Mouse (Mus musculus) brown adipose tissue, adult 24 weeks (tissue): Measurements from ENCODE around the gene Nol12. TPM values are rescaled to one million over a fixed set of nuclear protein-coding genes. Genes with fewer than 3 reads are reported as not detected.

ENCODE experiments used
- H3K27ac ChIP-seq: fragments of 200-500 bp; replicated peaks from 2 replicates; pipeline ENCODE4 v1.5.1; 2012; ENCODE audit warnings: low read depth, mild to moderate bottlenecking, low read length
- H3K4me1 ChIP-seq: fragments of 200-500 bp; 2 replicates; pipeline ENCODE4 v1.6.1; 2012; ENCODE audit warnings: low read length, mixed read lengths; ENCODE audit not compliant: control insufficient read depth, insufficient read depth, insufficient read length
- H3K4me3 ChIP-seq: fragments of 200-500 bp; 2 replicates; pipeline ENCODE4 v1.5.1; 2012; ENCODE audit warnings: low read depth, mild to moderate bottlenecking, low read length, moderate library complexity; ENCODE audit not compliant: insufficient read depth
- polyA plus RNA-seq: library from polyadenylated mRNA; stranded (reverse); fragments of >200 nt; gene quantifications from 2 replicates; pipeline ENCODE4 v1.2.4, GENCODE M21; 2012; ENCODE audit not compliant: missing spikeins, insufficient read depth, insufficient read length

The Nol12 gene
- polyA plus RNA-seq: 22.6 and 34.2 TPM in 2 replicates

DNA sequence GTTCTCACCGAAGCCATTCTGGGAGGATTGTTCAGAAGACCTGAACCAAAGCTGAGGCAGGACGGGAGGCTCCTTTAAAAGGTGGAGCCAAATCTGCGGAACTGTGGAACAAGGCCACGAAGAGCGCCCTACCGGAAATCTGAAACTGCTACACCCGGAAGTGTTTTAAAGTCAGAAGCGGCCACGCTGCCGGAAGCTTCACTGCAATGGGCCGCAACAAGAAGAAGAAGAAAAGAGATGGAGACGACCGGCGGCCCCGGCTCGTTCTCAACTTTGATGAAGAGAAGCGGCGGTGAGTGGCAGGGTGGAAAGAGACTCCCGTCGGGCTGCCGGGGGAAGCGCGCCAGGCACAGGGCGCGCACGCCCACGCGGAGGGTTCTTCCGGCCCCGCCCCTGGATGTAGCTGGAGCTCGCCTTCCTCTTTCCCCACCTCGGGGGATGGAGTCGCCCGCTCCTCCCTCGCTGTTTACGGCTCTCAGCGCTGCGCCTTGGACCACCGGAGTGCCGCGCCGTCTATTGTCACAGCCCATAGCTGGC lies at the start of gene Nol12:
Nol12 (plus strand) TSS at position 150 of the 537 bp plus-strand sequence.
- Histone ChIP-seq H3K4me1 (peaks cover 6% of the 10 kb centered on the region; the same call in 1 of the 2 replicates), H3K27ac (peak within 1 kb of the TSS; percentile 89), H3K4me3 (peak within 1 kb of the TSS; percentile 92)

GRCm38 (mm10) chr15:78889401-78889853 lies 45.3 kb upstream of the Nol12 start:
- no peaks in the 10 kb centered on the region for H3K4me1 ChIP-seq
- H3K27ac ChIP-seq: no peak overlapping the region
- no peak overlapping the region for H3K4me3 ChIP-seq

DNA sequence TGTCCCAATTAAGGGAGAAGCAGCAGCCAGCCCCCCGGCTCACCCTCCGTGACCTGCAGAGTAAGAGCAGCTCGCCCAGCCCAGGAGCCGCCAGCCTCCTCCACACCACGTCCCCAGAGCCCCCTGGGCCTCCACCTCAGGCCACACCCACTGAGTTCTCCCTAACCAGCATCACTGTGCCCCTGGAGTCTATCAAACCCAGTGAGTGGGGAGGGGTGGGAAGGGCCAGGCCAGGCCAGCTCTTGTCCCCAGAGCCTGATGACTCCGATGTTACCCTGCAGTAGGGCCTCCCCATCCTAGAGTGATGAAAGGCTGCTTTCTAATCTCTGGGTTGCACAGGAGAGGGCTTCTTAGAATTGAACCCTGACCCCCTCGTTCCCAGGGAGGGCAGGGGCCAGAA lies 42.3 kb upstream of the Nol12 start:
- Histone ChIP-seq H3K4me3 (no peak overlapping the region), H3K4me1 (no peaks in the 10 kb centered on the region), H3K27ac (no peak overlapping the region)

- Histone ChIP-seq H3K4me1 (no peaks in the 10 kb centered on the region; the same call in 1 of the 2 replicates), H3K4me3 (no peak overlapping the region), H3K27ac (no peak overlapping the region)
Observed at GRCm38 (mm10) chr15:78894726-78895125, 40.0 kb upstream of the Nol12 start.

GRCm38 (mm10) chr15:78895741-78896140 lies 39.0 kb upstream of the Nol12 start:
- H3K4me1 ChIP-seq: no peaks in the 10 kb centered on the region; the same call in 1 of the 2 replicates
- no peak overlapping the region for H3K27ac ChIP-seq
- H3K4me3 ChIP-seq: no peak overlapping the region

GRCm38 (mm10) chr15:78896149-78896548 lies 38.6 kb upstream of the Nol12 start:
- no peaks in the 10 kb centered on the region; the same call in 1 of the 2 replicates for H3K4me1 ChIP-seq
- H3K4me3 ChIP-seq: no peak overlapping the region
- H3K27ac ChIP-seq: no peak overlapping the region

DNA sequence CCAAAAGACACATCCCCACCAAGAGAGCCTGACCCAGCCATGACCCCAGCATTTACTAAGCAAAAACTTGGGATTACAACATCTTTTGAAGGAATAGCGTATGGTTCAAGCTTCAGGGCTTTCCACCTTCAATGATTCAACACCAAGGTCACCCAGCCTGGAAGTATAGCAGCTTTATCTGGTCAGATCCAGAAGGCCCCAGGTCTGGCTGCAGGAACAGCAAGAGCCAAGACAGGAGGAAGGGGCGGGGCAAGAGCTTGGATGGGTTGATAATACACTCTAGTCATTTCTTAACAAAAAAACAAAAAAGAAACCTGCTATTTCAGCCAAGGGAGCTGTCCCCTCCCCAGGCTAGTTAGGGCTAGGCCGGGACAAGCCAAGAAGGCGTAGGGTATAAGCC lies 37.2 kb upstream of the Nol12 start:
- H3K4me1 ChIP-seq: no peaks in the 10 kb centered on the region; the same call in 1 of the 2 replicates
- H3K27ac ChIP-seq: no peak overlapping the region
- H3K4me3 ChIP-seq: no peak overlapping the region

GRCm38 (mm10) chr15:78898507-78899001 lies 36.2 kb upstream of the Nol12 start:
- no peak overlapping the region for H3K27ac ChIP-seq
- H3K4me1 ChIP-seq: no peaks in the 10 kb centered on the region; the same call in 1 of the 2 replicates
- H3K4me3 ChIP-seq: peak overlapping the region; percentile 5; the same call in 1 of the 2 replicates

GRCm38 (mm10) chr15:78899409-78899739 lies 35.4 kb upstream of the Nol12 start, which contains the start of gene Gm49510:
Gm49510 (plus strand) TSS chr15:78899667.
- 0 out of 2 replicates have a peak within 1 kb of the TSS, but pooled peaks have one; percentile 39 for H3K27ac ChIP-seq
- H3K4me1 ChIP-seq: no peaks in the 10 kb centered on the region; the same call in 1 of the 2 replicates
- peak within 1 kb of the TSS; percentile 73 for H3K4me3 ChIP-seq

DNA sequence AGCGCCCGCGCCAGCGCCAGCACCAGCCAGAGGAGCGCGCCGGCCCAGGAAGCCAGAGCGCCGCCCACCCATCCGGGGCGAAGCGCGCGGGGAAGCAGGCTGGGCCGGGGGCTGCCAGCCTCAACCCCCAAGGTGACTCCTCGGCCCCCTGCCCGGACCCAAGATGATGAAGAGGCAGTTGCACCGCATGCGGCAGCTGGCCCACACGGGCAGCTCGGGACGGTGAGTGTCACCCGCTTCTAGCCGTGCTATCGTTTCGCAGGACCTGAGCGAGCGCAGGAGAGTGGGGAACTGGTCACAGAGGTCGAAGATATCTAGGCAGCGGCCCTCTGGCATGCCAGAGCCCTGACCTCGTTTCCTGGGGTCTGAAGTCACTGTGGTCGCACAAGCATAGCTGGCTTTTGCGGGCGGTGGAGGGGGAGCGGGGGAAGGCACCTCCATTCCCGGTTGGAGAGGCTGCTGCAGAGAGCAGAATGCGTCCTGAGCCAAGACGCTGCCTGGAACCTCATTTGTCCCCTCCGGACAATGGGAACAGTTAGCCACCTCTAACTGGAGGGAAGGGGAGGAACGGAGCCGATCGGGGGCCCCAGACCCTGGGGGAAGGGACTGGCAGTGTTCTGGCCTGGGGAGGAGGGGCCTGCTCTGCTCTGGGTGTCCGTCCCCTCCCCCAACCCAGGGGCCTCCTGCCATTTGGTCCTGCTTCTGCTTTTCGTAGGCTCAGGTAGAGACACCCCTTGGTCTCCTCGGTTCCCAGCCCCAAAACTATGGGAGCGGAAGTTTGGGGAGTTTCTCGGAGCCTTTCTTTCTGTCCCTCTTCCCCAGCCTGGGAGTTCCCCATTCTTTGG lies 34.8 kb upstream of the Nol12 start, which contains the start of gene Sh3bp1:
Sh3bp1 (plus strand) TSS at position 29 of the 845 bp plus-strand sequence.
- 0 out of 2 replicates have a peak within 1 kb of the TSS, but pooled peaks have one; percentile 39 for H3K27ac ChIP-seq

DNA sequence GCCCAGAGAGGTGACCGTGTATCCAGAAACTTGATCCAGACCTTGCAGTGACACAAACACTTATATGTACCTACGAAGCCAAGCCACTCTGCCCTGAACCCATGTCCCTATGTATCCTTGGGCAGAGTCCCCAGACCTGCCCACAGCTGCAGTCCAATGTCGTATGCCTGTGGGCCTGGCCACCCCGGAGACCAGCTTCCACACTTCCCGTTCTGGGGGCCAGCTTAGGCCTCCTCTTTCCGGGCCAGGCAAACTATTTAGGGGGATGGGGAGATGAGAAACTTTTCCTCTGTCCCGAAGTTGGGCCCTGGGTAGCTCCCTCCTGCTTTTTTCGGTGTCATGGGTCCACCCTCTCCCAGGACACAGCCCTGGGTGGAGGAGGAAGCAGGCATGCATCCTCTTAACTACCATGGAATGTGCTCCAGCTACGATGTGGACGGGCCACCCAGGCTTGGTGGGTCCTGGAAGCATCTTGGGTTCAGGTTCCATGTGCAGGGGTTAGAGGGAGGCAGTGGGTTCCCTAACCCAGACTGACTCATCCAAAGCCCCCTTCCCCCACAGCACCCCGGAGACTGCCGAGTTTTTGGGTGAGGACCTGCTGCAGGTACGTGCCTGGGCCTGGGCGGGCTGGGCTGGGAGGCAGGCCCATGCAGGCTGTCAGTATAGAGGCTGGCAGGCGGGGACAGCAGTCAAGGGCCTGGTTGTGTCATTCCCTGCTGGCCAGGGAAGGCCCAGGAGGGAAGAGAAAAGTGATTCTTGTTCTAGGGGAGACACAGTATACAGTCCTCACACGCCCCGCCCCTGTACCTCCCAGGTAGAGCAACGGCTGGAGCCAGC lies 33.9 kb upstream of the Nol12 start:
- 0 out of 2 replicates have a peak overlapping the region, but pooled peaks have one; percentile 39 for H3K27ac ChIP-seq
- H3K4me3 ChIP-seq: peak overlapping the region; percentile 73
- no peaks in the 10 kb centered on the region; the same call in 1 of the 2 replicates for H3K4me1 ChIP-seq

More for the DNA sequence above, 34.8 kb upstream of the Nol12 start, which contains the start of gene Sh3bp1:
- Histone ChIP-seq H3K4me1 (no peaks in the 10 kb centered on the region; the same call in 1 of the 2 replicates), H3K4me3 (peak within 1 kb of the TSS; percentile 73)

DNA sequence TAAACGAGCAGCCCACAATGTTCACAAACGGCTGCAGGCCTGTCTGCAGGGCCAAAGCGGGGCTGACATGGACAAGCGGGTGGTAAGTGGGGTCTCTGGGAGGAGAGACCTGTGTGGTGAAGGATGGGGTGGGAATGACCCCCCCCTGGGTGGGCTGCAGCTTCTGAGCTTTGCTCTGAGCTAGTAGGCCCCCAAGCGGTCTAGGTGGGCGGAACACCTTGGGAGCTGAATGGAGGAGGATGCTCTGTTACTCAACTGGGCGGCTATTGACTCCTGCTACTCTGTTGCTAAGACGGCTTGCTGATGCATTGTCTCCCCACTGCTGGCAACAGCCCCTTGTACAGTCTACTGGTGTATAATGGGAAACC lies 33.3 kb upstream of the Nol12 start:
- Histone ChIP-seq H3K4me3 (no peak overlapping the region), H3K4me1 (no peaks in the 10 kb centered on the region; the same call in 1 of the 2 replicates), H3K27ac (no peak overlapping the region)

- H3K4me1 ChIP-seq: no peaks in the 10 kb centered on the region; the same call in 1 of the 2 replicates
- no peak overlapping the region for H3K27ac ChIP-seq
- no peak overlapping the region for H3K4me3 ChIP-seq
Observed at GRCm38 (mm10) chr15:78903243-78903642, 31.5 kb upstream of the Nol12 start.

DNA sequence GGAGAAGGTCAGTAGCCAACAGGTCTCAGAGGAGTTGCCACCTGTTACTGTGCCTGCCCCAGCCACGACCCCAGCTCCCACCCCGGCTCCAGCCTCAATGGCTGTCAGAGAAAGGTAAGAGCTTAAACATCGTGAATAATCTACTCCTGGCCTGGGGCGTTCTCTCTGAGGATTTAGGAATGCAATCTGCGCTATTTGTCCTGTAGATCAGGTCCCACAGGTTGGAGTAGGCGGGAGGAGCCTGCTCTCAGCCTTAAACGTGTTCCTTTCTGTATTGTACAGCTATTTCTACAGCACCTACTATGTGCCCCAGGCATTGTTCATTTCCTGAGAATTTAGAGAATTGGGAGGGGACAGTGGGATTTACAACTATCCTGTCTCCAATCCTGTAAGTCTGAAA lies 26.3 kb upstream of the Nol12 start:
- Histone ChIP-seq H3K27ac (no peak overlapping the region), H3K4me1 (no peaks in the 10 kb centered on the region), H3K4me3 (no peak overlapping the region)
